Mouse (Mus musculus): Measurements from ENCODE around the gene Sin3a. TPM values are rescaled to one million over a fixed set of nuclear protein-coding genes. Genes with fewer than 3 reads are reported as not detected.

The Sin3a gene
- polyA plus RNA-seq (2015; fragmentation: Nextera tagmentation; extraction: Ambion mirVana) = 11.9 and 12.5 TPM in 2 replicates

DNA sequence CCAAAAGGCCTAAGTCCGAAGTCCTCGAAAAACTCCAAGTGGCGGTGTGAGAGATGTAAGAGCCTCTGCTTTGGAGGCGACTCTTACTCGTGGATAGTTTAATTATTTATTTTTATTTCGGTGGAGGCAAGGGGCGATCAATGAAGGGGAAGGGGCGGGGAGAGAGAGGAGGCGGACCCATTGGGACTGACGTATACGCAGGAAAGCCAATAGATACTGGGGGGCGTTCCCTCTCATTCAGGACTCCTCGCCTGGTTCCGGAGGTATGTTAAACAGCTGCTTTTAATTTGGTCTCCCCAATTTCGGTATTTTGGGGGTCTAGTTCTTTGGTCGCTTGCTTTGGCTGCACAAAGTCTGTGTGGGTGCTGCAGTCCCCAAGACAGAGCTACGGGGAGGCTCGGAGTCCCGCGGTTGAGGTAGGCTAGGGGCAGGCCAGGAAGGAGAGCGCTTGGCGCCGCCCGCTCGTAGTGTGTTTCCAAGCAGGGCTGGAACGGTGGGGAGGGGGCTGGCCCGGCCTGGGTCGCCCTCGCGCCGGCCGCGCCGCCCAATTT lies at the start of gene Sin3a:
Gene Sin3a, plus strand, starts transcription at position 240 of the 551 bp plus-strand sequence.

DNA sequence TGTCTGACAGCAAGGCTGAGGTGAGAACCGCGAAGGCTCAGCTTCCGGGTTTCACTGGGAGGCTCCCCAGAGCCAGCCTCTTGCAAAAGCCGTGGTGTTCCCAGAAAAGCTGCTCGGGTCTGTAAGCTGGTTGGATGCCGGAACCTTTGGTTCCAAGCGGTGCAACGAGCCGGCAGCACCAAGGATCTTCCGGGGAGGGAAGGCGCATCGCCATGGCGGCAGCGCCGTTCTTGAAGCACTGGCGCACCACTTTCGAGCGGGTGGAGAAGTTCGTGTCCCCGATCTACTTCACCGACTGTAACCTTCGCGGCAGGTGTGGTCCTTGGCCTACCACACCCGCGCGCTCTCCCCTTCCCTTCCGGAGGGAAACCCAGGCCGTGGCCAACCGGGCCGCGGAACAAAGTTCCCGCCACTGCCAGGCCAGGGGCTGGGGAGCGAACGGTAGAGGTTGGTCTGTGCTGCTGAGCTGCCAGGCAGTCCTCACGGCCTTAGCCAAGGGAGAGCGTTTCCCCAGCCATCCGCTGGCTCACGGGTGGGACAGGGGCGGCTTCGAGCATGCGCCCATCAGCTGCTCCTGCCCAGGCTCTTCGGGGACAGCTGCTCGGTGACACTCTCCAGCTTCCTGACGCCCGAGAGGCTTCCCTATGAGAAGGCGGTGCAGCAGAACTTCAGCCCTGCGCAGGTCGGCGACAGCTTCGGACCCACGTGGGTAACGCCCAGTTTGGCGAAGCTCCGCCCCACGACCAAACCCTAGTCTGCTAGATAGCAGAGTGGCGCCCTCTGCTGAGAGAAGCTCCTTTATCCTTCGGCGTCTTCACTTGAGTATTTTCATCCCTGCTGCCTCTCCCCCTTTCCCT lies 59.0 kb downstream of the Sin3a start, which contains the start of gene Man2c1:
Gene Man2c1, plus strand, starts transcription at position 114 of the 857 bp plus-strand sequence.

DNA sequence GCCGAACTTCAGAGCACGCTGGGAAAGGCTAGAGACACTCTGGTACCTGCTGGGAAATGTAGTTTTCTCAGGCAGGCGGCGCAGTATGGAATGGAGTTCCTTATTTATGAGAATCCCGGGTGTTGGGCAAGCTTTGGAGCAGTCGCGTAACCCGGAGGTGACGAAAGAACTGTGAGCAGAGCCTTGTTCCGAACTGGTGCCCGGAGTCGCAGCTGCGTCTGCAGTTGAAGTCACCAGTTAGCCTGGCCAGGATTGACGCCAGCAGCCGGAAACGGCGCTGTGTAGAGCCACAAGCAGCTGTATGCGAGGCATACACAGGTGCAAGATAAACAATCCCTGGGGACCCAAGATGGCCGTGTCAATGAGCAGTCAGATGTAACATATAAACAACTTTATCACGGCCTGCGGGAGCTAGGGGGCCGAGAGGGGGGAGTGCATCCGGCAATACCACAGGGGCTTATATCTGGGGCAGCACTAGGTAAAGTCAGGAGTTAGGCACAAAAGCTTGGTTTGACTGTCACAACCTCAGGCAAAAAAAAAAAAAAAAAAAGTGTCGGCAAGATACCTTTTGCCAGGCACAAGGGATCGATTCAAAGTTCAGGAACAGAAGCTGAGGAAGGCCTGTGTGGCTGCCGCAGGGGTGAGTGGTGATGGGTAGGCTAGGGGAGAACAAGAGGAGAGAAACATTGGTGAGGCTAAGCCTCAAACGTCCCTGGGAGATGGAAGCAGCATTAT lies 76.5 kb downstream of the Sin3a start, which contains the start of gene Neil1:
Gene Neil1, minus strand, starts transcription at position 162 of the 735 bp plus-strand sequence.

DNA sequence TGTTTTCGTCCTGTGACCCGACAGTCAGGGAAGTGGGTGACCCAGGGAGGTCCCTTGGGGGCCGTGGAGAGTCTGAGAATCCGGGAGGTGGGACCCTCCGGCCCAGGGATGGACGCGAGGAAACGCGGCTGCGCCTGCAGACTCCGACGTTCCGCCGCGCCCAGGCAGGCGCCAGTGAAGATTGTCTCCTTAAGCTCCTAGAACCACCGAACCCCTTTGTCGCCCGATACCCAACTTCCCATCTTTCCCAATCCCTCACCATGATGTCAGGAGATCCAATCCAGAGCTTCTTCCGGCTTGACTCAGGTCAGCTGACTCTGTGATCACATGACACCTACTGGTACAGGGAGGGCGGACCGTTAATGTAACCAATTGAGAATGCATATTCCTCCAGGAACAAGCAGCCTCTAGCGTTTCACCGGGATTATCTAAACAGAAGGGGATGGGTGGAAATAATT lies 86.2 kb downstream of the Sin3a start, which contains the start of gene Commd4:
Gene Commd4, minus strand, starts transcription at position 319 of the 458 bp plus-strand sequence.

Other genes with a start within 250 kb of the Sin3a start
- gene Odf3l1, start 207.4 kb upstream of the Sin3a start, polyA plus RNA-seq (2015; fragmentation: Nextera tagmentation; extraction: Ambion mirVana) = 0.56 and 0.63 TPM in 2 replicates
- gene Cspg4, start 207.0 kb upstream of the Sin3a start, polyA plus RNA-seq (2015; fragmentation: Nextera tagmentation; extraction: Ambion mirVana) = 32.4 and 32.6 TPM in 2 replicates
- 7.1 and 7.6 TPM in 2 replicates for gene Snx33, start 143.7 kb upstream of the Sin3a start, polyA plus RNA-seq (2015; fragmentation: Nextera tagmentation; extraction: Ambion mirVana)
- gene Imp3, start 134.6 kb upstream of the Sin3a start, polyA plus RNA-seq (2015; fragmentation: Nextera tagmentation; extraction: Ambion mirVana) = 67.5 and 77.8 TPM in 2 replicates
- gene Snupn, start 121.2 kb upstream of the Sin3a start, polyA plus RNA-seq (2015; fragmentation: Nextera tagmentation; extraction: Ambion mirVana) = 13.2 and 13.7 TPM in 2 replicates
- gene Ptpn9, start 77.1 kb upstream of the Sin3a start, polyA plus RNA-seq (2015; fragmentation: Nextera tagmentation; extraction: Ambion mirVana) = 13.6 and 16.3 TPM in 2 replicates
- gene Man2c1, start 58.6 kb downstream of the Sin3a start, polyA plus RNA-seq (2015; fragmentation: Nextera tagmentation; extraction: Ambion mirVana) = 47.6 and 47.8 TPM in 2 replicates
- 4.5 and 4.9 TPM in 2 replicates for gene Neil1, start 76.3 kb downstream of the Sin3a start, polyA plus RNA-seq (2015; fragmentation: Nextera tagmentation; extraction: Ambion mirVana)
- gene Commd4, start 86.3 kb downstream of the Sin3a start, polyA plus RNA-seq (2015; fragmentation: Nextera tagmentation; extraction: Ambion mirVana) = 74.8 and 80.2 TPM in 2 replicates
- gene Trcg1, start 164.5 kb downstream of the Sin3a start, polyA plus RNA-seq (2015; fragmentation: Nextera tagmentation; extraction: Ambion mirVana) = 0.07 TPM in 1 of 2 replicates, not detected in the other
- gene 1700017B05Rik, start 190.6 kb downstream of the Sin3a start, polyA plus RNA-seq (2015; fragmentation: Nextera tagmentation; extraction: Ambion mirVana) = 16.5 and 21.7 TPM in 2 replicates

Data from urinary bladder, postnatal 0 days (tissue).